Comparison of ENCODE assay signal across 8 mouse cellular contexts in the genomic region with DNA sequence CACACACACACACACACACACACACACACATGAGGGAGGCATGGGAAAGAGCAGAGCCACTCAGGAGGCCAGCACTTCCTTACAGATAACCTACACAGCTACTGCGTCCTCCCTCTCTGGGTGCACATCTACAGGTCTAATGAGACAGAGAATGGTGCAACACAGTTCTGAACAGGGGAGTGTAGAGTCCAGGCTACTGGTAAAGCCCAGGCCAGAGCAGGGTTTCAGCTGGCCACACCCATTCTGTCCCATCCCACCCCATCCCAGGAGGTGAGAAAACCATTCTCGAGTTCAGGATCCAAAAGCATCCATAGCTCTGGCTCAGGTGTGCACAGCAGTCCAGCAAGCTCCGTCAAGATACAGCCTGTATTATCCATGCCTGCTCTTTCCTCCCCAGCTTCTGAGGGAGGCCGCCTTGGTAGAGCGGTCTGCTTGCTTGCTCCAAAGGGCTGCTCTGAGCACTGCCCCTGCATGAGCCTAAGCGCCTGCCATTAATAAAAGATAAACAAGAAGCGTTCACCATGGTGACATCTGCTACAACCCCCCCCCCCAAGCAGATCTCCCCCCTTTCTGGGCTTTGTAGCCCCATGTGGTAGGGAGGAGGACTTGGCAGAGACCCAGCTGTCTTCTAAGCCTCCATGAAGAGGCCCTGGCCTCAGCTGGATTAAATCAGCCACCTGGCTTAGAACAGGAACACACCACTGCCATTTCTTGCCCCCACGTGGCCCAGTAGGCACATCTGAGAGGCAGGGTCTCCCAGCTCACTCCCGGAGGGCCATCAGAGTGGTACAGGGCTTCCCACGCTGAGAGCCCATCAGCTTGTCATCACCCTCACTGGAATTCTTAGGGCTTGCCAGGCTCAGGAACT.
DNase-seq lines count a peak whose midpoint lies in the region; ATAC-seq lines count a peak whose summit lies in the region.

No protein-coding gene starts in this region.

- H3K4me1 ChIP-seq in neural tube, embryonic 11.5 days (ENCODE audit: control insufficient read depth, insufficient read depth, low read length) = 0 out of 2 replicates have a peak, but pooled peaks cover 3% of the 10 kb centered on the region
- H3K4me1 ChIP-seq in forebrain, embryonic 16.5 days (replicated peaks; ENCODE audit: control insufficient read depth, insufficient read depth, low read length) = peaks cover 20% of the 10 kb centered on the region
- peaks cover 11% of the 10 kb centered on the region; the same call in 1 of the 2 replicates for H3K4me1 ChIP-seq in hindbrain, embryonic 14.5 days (replicated peaks; ENCODE audit: control insufficient read depth, insufficient read depth, low read length)
- H3K4me1 ChIP-seq in liver, embryonic 12.5 days = no peaks in the 10 kb centered on the region

- peak; percentile 59 for DNase-seq in neural tube, embryonic 11.5 days (ENCODE audit: low spot score)
- no peak for DNase-seq in neural tube, embryonic 10.5 days (ENCODE audit: extremely low spot score, low spot score)
- peak; percentile 61 for DNase-seq in hindbrain, embryonic 14.5 days (ENCODE audit: low spot score)
- DNase-seq in mesoderm, embryonic 11.5 days (ENCODE audit: low read depth, low spot score) = peak; percentile 74
- no peak for DNase-seq in adrenal gland, postnatal 25 days

- H3K9ac ChIP-seq in neural tube, embryonic 11.5 days (ENCODE audit: low read length) = no peak overlapping the region
- H3K9ac ChIP-seq in forebrain, embryonic 16.5 days (replicated peaks; ENCODE audit: low read depth, low read length) = no peak overlapping the region
- no peak overlapping the region for H3K9ac ChIP-seq in hindbrain, embryonic 14.5 days
- no peak overlapping the region for H3K9ac ChIP-seq in liver, embryonic 12.5 days

- 64% methylated on average over 10 of the region's 10 CpGs for WGBS in neural tube, embryonic 11.5 days
- WGBS in forebrain, embryonic 16.5 days = 30% methylated on average over 10 of the region's 10 CpGs
- WGBS in hindbrain, embryonic 14.5 days = 29% methylated on average over 10 of the region's 10 CpGs
- 47% methylated on average over 10 of the region's 10 CpGs for WGBS in liver, embryonic 12.5 days (ENCODE audit: insufficient replicate concordance)

- no peaks in the 10 kb centered on the region for H3K27me3 ChIP-seq in neural tube, embryonic 11.5 days (ENCODE audit: control insufficient read depth, insufficient read depth, low read length)
- no peaks in the 10 kb centered on the region for H3K27me3 ChIP-seq in forebrain, embryonic 16.5 days (replicated peaks; ENCODE audit: control insufficient read depth, insufficient read depth, low read length)
- H3K27me3 ChIP-seq in hindbrain, embryonic 14.5 days (ENCODE audit: control insufficient read depth, insufficient read depth, low read length) = no peaks in the 10 kb centered on the region
- H3K27me3 ChIP-seq in liver, embryonic 12.5 days (replicated peaks) = no peaks in the 10 kb centered on the region

- no peak overlapping the region for H3K4me2 ChIP-seq in neural tube, embryonic 11.5 days (ENCODE audit: low read depth)
- H3K4me2 ChIP-seq in forebrain, embryonic 16.5 days (ENCODE audit: low read length) = no peak overlapping the region
- no peak overlapping the region for H3K4me2 ChIP-seq in hindbrain, embryonic 14.5 days (replicated peaks)
- no peak overlapping the region for H3K4me2 ChIP-seq in liver, embryonic 12.5 days

- no peak overlapping the region for H3K27ac ChIP-seq in neural tube, embryonic 11.5 days (ENCODE audit: low read depth, low read length)
- H3K27ac ChIP-seq in forebrain, embryonic 16.5 days (ENCODE audit: low read length) = peak overlapping the region; percentile 46
- H3K27ac ChIP-seq in hindbrain, embryonic 14.5 days = no peak overlapping the region
- no peak overlapping the region for H3K27ac ChIP-seq in liver, embryonic 12.5 days

- no peaks in the 10 kb centered on the region for H3K36me3 ChIP-seq in neural tube, embryonic 11.5 days (ENCODE audit: control insufficient read depth, insufficient read depth, low read length)
- H3K36me3 ChIP-seq in forebrain, embryonic 16.5 days (ENCODE audit: control insufficient read depth, insufficient read depth) = no peaks in the 10 kb centered on the region
- no peaks in the 10 kb centered on the region for H3K36me3 ChIP-seq in hindbrain, embryonic 14.5 days (replicated peaks; ENCODE audit: control insufficient read depth, insufficient read depth)
- H3K36me3 ChIP-seq in liver, embryonic 12.5 days = no peaks in the 10 kb centered on the region

- H3K9me3 ChIP-seq in neural tube, embryonic 11.5 days (ENCODE audit: control insufficient read depth, low read length) = no peaks in the 10 kb centered on the region
- no peaks in the 10 kb centered on the region for H3K9me3 ChIP-seq in forebrain, embryonic 16.5 days (ENCODE audit: control insufficient read depth, low read length)
- H3K9me3 ChIP-seq in hindbrain, embryonic 14.5 days (ENCODE audit: control insufficient read depth, low read length) = no peaks in the 10 kb centered on the region
- no peaks in the 10 kb centered on the region for H3K9me3 ChIP-seq in liver, embryonic 12.5 days (replicated peaks)

- no peak overlapping the region for H3K4me3 ChIP-seq in neural tube, embryonic 11.5 days (ENCODE audit: low read depth, low read length)
- no peak overlapping the region for H3K4me3 ChIP-seq in forebrain, embryonic 16.5 days (replicated peaks; ENCODE audit: low read length)
- no peak overlapping the region for H3K4me3 ChIP-seq in hindbrain, embryonic 14.5 days (replicated peaks; ENCODE audit: low read length)
- no peak overlapping the region for H3K4me3 ChIP-seq in liver, embryonic 12.5 days

- peak; percentile 78 for ATAC-seq in neural tube, embryonic 11.5 days (ENCODE audit: insufficient read depth, low FRiP score, low TSS enrichment)
- ATAC-seq in forebrain, embryonic 16.5 days = peak; percentile 90
- ATAC-seq in hindbrain, embryonic 14.5 days (ENCODE audit: low FRiP score) = peak; percentile 80
- ATAC-seq in liver, embryonic 12.5 days = no peak
- no peak for ATAC-seq in monocyte, adult 5-6 weeks (replicated peaks; ENCODE audit: insufficient number of reproducible peaks, low FRiP score, low TSS enrichment, poor library complexity, severe bottlenecking)

Comparison
In these comparisons a context has a peak if more than half of its experiments do, and no peak if none do; other contexts are left out.
1. DNase-seq: peak in neural tube, embryonic 11.5 days (single experiment), hindbrain, embryonic 14.5 days (single experiment) and mesoderm, embryonic 11.5 days (single experiment); none in neural tube, embryonic 10.5 days (single experiment) and adrenal gland, postnatal 25 days (single experiment).
2. ATAC-seq: peak in neural tube, embryonic 11.5 days (single experiment), forebrain, embryonic 16.5 days (single experiment) and hindbrain, embryonic 14.5 days (single experiment); none in liver, embryonic 12.5 days (single experiment) and monocyte, adult 5-6 weeks (single experiment).